Mouse (Mus musculus) liver, adult 2 months (tissue): ENCODE data around the gene Slc35e2.
A peak's percentile ranks its signal among the peaks of the same experiment; 100 is the strongest.

ENCODE experiments used
- CTCF ChIP-seq: fragments of 200-500 bp; IDR thresholded peaks from 2 replicates; pipeline ENCODE4 v1.5.1; 2011; ENCODE audit warnings: low read depth, low read length, control low read depth
- POLR2A ChIP-seq: fragments of 200-500 bp; IDR thresholded peaks from 2 replicates; pipeline ENCODE4 v1.6.1; 2011; ENCODE audit warnings: low read length, control low read depth; ENCODE audit not compliant: insufficient read depth; ENCODE audit errors: extremely low read depth

DNA sequence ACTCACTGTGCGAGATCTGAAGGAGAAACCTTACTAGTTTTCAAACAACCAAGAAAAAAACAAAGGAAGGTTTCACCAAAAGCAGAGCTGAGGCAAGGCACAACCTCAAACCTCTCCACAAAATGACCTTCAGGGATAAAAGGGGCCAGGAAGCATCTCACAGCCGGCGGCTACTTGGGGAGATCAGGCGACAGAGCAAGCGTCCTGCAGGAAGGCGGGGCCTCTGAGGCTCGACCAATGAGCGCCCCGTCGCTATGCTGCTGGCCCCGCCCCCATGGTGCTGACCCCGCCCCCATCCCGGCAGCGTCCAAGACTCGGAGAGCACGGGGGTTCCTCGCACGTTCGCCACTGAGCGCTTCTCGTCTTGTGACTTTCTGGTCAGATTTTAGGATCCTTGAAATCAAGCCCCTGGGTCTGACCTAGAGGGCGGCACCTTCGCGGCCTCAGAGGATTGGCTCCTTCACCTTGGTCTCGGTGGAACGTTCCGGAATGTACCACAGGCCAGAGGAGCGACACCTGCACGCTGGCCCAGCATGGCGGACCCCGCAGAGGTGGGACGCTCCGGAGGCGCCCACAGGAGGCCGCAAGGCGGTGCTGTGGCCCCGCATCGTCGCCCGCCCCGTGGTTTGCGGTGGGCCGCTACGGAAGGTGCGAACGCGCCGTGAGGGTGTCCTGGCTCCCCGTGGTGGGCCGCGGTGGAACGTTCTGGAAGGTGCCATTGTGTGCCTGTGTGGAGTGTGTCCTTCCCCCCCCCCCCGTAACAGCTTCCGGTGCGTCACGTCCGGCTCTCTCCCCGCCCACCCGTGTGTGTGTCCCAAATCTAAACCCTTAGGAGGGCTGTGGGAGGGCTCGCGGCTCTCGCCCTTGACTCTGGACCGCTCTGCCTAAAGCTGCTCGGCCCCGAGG, at the start of gene Slc35e2:
- TF ChIP-seq CTCF (no peak), POLR2A (peak; percentile 73)
